Mouse (Mus musculus) yolk sac, embryonic 10.5 days (tissue): Measurements from ENCODE around the gene Gm21870.
"Not testable (repeated sequence)": the region's sequence is repeated elsewhere in the genome, so short reads cannot be mapped to it uniquely, and the experiment has no call there.

Experiments used
- DNase-seq: peaks from one replicate; pipeline ENCODE4 v3.0.0-alpha.2; 2017; ENCODE audit warnings: low spot score

Gm21870 gene

DNA sequence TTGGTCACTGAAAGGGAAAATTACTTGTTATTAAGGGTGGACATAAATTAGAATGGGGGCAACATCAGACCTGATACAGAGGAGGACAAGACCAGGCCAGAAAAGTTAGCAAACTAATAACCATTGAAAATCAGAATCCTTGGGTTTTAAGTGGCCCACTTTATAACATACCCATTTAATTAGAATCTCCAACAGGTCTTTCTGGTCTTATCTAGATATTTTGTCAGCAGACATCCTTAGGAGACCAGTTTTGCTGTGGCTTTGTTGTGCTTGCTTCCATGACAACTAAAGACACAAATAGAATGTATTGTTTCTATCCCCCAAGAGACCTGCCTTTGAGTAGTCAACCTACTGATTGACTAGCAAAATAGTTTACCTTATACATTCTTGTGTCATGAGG lies at the start of gene Gm21870:
Gene Gm21870, minus strand, starts transcription at position 101 of the 400 bp plus-strand sequence.
- not testable (repeated sequence) for DNase-seq

DNA sequence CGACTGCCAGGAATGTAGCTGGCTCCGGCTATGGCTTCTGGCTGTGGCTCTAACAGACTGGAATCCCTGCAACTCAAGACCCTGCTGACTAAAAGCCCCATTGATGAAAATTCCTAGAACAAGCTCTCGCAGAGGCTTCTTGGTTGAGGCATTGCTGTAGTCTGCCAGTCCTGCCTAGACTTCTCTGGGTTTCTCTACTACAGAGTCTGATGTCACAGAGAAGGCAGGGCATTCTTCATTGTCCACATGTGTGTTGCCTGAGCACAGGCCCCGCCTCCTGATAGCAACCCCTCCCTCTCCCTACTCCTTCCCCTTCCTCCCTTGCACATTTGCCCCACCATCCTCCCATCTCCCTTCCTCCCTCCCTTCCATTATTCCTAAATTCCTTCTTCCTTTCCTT lies 30.2 kb downstream of the Gm21870 start, which contains the start of gene Btbd35f6:
Gene Btbd35f6, minus strand, starts transcription at position 101 of the 400 bp plus-strand sequence.
- DNase-seq, result not testable (repeated sequence)
